In genomic region chr2:152756474-152757393, GRCm38 (mm10) we compare ENCODE assay signal across 1 mouse cellular context.
TF ChIP-seq lines count a peak whose summit lies in the region.

No protein-coding gene starts in this region.

TF ChIP-seq in CH12.LX, 34 proteins besides CTCF, POLR2A, EP300 and RAD21 (continued from another document):
- TF ChIP-seq MAZ (IDR thresholded peaks at IDR 0.05; ENCODE audit: low read depth, low read length) (no peak), SIN3A (IDR thresholded peaks at IDR 0.05; ENCODE audit: low read length) (no peak), POLR2AphosphoS2 (IDR thresholded peaks at IDR 0.05; ENCODE audit: low read depth, low read length) (no peak), MAX (IDR thresholded peaks at IDR 0.05; ENCODE audit: low read length) (peak; percentile 63; the same call in 1 of the 2 replicates), MAFK (IDR thresholded peaks at IDR 0.05; ENCODE audit: insufficient replicate concordance, low read length) (peak; percentile 84), BHLHE40 (IDR thresholded peaks at IDR 0.05; ENCODE audit: low read depth, low read length) (peak; percentile 99), RCOR1 (conservative IDR thresholded peaks at IDR 0.05; ENCODE audit: low read depth, low read length) (0 out of 2 replicates have a peak, but pooled peaks have one; percentile 34), MEF2A (IDR thresholded peaks at IDR 0.05; ENCODE audit: borderline replicate concordance, low read depth, low read length) (no peak), ELF1 (IDR thresholded peaks at IDR 0.05; ENCODE audit: low read depth, low read length) (no peak), ZKSCAN1 (IDR thresholded peaks at IDR 0.05; ENCODE audit: borderline replicate concordance, low read depth, low read length) (no peak), ETS1 (conservative IDR thresholded peaks at IDR 0.05; ENCODE audit: low read depth, low read length) (peak; percentile 72), IRF4 (IDR thresholded peaks at IDR 0.05; ENCODE audit: low read depth, low read length) (peak; percentile 89), ZNF384 (IDR thresholded peaks at IDR 0.05; ENCODE audit: low read depth, low read length) (no peak), PAX5 (IDR thresholded peaks at IDR 0.05; ENCODE audit: low read length) (no peak), MXI1 (IDR thresholded peaks at IDR 0.05; ENCODE audit: low read depth, low read length) (no peak)
